Mouse (Mus musculus) brain, embryonic 14.5 days (tissue): ENCODE data around the gene Tbc1d30. TPM values are rescaled to one million over a fixed set of nuclear protein-coding genes. Genes with fewer than 3 reads are reported as not detected.

Experiments
- DNase-seq: peaks from one replicate; pipeline ENCODE4 v3.0.0-alpha.2; 2011; ENCODE audit warnings: low read depth
- CTCF ChIP-seq: fragments of 200-500 bp; IDR thresholded peaks from 2 replicates; pipeline ENCODE4 v1.5.1; 2012; ENCODE audit warnings: inconsistent platforms, mild to moderate bottlenecking, moderate library complexity, borderline replicate concordance; ENCODE audit not compliant: insufficient read depth, insufficient read length; ENCODE audit errors: extremely low read depth
- POLR2A ChIP-seq: fragments of 200-500 bp; IDR thresholded peaks from 2 replicates; pipeline ENCODE4 v1.6.1; 2012; ENCODE audit warnings: mild to moderate bottlenecking, inconsistent platforms, borderline replicate concordance; ENCODE audit not compliant: poor library complexity, insufficient read depth, insufficient read length, severe bottlenecking; ENCODE audit errors: extremely low read depth
- polyA plus RNA-seq: library from polyadenylated mRNA; depleted of rRNA; stranded (reverse); fragments of >200 nt; gene quantifications from 2 replicates; pipeline ENCODE4 v1.2.3, GENCODE M21; 2012

Gene Tbc1d30
- polyA plus RNA-seq, 1 experiment = 25.1 TPM

DNA sequence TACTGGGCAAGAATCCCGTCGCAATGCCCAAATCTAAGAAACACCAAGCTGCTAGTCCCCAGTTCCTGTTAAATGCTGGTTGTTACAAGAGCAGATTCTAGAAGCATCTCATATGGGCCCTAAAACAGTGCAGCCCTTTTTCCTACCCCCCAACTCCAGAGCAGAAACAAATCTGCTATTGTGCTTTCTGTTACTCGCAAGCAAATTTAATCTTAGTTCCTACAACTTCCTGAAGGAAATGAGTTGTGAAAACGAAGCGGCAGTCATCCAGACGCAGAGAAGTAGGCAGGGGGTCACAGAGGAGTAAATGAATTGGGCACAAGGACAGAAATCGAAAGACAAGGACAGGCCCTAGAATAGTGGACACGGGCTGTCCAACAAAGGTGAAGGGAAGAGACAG, 99.9 kb downstream of the Tbc1d30 start:
- no peak for DNase-seq
- TF ChIP-seq POLR2A = no peak

GRCm38 (mm10) chr10:121249820-121250219, 101.3 kb downstream of the Tbc1d30 start:
- DNase-seq = no peak
- TF ChIP-seq POLR2A = no peak
- no peak for TF ChIP-seq CTCF

DNA sequence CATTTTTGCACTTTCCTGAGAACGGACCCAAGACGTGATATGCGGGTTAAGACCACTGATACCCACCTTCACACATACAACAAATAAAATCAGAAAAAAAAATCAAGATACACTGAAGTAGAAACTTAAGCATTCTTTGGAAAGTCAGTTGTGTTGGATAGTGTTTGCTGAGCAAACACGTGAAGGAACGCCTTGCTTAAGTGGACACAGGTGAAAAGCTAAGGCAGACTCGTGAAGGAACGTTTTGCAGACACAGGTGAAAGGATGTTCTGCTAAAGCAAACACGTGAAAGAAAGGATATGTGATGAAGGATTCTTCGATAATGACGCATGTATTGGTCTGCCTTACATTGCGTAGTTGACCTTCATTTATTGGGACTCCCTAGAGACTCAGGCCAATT, 103.5 kb downstream of the Tbc1d30 start:
- no peak for DNase-seq
- TF ChIP-seq CTCF (no peak), POLR2A (no peak)

DNA sequence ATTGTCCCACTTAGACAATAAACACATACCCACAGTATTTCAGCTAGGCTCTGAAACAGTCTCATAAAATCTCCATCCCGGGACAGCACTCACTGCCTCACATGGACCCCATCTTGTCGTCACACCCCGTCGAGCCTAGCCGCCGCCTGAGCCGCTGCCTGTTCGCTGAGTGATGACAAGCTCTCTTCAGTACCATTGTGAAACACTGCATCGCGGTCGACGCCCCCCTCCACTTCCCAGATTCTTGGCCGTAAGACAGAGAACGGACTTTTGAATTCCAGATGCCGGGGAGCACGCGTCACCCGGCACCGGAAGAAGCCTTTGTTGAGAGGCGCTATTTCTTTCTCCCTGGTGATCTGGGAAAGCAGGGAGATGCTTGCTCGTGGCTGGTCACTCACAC, 104.1 kb downstream of the Tbc1d30 start:
- peak; percentile 39 for DNase-seq
- no peak for TF ChIP-seq POLR2A
- no peak for TF ChIP-seq CTCF

DNA sequence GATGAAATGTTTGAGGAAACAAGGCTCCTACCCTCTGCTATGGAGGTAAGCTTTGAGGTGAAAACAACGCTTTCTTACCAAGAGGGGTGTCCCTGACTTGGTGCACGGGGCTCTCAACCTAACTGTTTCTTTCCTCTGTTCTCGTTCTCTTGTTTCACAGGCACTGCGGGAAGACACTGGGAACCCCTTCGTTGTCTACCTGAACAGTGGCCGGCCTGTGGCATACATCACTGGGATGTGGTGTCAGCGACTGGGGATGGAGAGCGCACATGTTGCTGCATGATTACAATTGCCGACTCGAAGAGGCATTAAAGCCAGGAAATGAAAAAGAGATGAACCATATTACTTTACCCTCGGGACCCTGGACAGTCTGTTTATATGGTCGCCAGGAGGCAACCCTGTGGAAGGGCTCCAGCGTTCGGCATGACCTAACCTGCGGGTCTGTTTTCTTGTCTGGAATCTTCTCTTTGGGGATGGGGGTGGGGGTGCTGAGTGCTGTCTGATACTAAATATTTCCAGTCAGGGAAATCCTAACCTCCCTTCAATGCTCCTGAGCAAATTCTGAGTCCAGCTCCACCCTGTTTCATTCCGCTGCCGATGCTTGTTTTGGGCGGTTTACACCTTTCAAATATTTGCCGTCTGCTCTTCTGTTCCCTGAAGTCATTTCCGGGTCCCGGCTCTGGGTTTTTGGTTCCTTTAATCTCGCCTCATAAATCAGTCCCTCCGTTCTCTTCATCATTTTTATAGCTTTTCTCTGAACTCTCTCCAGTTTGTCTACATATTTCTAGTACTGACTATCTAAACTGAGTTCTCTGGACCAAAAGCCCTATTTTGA, 107.5 kb downstream of the Tbc1d30 start:
- no peak for TF ChIP-seq CTCF
- no peak for TF ChIP-seq POLR2A
- no peak for DNase-seq

DNA sequence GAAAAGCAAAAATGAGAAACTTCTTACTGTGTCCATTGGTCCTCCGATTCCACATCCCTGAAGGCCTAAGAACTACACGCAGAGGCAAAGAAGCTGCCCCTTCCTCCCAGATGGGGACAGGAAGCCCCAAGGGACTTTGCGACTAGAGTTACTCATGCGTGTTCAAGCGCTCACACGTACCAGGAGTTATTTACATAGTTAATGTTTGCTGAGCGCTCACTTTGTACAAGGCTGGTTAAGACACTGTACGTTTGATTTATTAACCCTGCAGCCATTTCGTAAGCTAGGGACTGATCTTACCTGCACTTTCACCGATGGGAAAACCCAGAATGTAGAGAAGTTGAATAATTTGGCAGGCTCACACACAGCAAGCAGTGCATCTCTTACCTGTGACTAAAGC, 108.5 kb downstream of the Tbc1d30 start:
- TF ChIP-seq POLR2A (no peak), CTCF (no peak)
- no peak for DNase-seq

GRCm38 (mm10) chr10:121239065-121239464, 112.0 kb downstream of the Tbc1d30 start:
- no peak for TF ChIP-seq CTCF
- no peak for TF ChIP-seq POLR2A
- no peak for DNase-seq

DNA sequence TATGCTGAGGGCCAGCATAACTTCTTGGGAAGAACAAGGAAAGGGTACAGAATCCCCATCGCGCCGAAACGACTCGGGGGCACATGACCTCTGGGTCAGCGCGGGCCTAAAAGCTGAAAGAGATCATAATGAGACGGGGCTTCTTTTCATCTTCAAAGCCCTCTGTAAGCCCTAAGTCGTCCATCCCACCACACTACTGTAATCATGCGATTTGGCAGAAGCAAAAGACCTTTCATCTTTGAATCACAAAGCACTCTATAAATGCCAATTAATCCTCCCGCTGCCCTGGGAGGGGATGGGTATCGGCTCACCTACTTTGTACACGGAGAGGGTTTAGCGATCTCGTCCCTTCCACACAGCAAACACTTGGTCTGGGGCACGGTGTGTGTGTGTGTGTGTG, 112.5 kb downstream of the Tbc1d30 start:
- peak; percentile 76 for DNase-seq

GRCm38 (mm10) chr10:121237377-121237776, 113.7 kb downstream of the Tbc1d30 start:
- no peak for DNase-seq
- no peak for TF ChIP-seq CTCF
- no peak for TF ChIP-seq POLR2A

More for the DNA sequence above, 112.5 kb downstream of the Tbc1d30 start:
- TF ChIP-seq POLR2A (no peak), CTCF (no peak)

GRCm38 (mm10) chr10:121235167-121235824, 115.8 kb downstream of the Tbc1d30 start:
- no peak for DNase-seq
- TF ChIP-seq POLR2A = no peak
- no peak for TF ChIP-seq CTCF

DNA sequence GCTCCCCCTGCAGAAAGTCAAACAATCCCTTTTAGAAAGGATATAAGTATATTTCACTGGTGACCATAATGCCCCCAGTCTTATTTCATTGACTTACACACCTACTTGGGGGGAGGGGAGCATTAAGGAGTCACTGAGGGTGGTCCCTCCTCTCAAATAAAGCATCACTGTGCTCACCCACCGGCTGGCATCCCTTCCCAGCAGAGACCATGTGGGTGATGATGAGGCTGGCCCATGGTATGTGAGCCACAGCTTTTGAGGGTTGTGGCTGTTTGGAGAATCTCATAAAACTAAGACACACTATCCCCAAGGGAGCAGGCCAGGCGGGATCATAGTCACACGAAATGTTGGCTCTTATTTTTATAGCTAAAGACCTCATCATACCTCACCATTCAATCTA, 116.6 kb downstream of the Tbc1d30 start:
- DNase-seq = no peak
- TF ChIP-seq CTCF = no peak
- TF ChIP-seq POLR2A = no peak

- no peak for DNase-seq
- TF ChIP-seq POLR2A (no peak), CTCF (no peak)
Observed at GRCm38 (mm10) chr10:121228422-121228953, 122.6 kb downstream of the Tbc1d30 start.

DNA sequence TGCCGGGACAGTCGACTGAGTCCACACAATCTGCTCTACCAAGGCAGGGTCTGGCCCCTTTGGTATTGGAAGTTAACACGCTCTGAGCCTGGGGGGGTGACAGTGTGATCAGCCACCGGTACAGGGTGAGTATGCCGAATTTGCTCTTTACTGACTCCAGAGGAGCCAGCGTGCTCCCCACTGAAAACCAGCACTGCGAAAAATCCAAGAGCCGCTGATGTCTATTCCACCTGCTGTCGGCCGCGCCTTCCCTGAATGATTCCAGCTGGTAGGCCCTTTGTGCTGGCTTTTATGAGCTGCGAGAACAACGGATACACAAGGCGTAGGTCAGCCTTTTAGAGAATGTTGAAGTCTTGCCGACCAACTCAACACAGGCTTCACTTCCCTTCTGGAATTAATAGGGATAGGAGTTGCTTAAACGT, 123.1 kb downstream of the Tbc1d30 start:
- peak; percentile 20 for DNase-seq
- no peak for TF ChIP-seq POLR2A
- no peak for TF ChIP-seq CTCF
